Mouse (Mus musculus) midbrain, embryonic 16.5 days (tissue): ENCODE data around the gene Abl1. TPM values are rescaled to one million over a fixed set of nuclear protein-coding genes. Genes with fewer than 3 reads are reported as not detected.

Experiments
- ATAC-seq: fragments of 200-750 bp; cut with Nextera tagmentation; 2 replicates; pipeline ENCODE4 v1.8.0; 2017; ENCODE audit warnings: moderate TSS enrichment
- H3K27ac ChIP-seq: fragments of 300-500 bp; sonication (generic); 2 replicates; pipeline ENCODE4 v1.5.1; 2014; ENCODE audit warnings: mild to moderate bottlenecking, low read length, mixed read lengths
- H3K27me3 ChIP-seq: fragments of 300-500 bp; sonication (generic); 2 replicates; pipeline ENCODE4 v1.6.1; 2014; ENCODE audit warnings: low read depth, low read length, mixed read lengths; ENCODE audit not compliant: control insufficient read depth, insufficient read depth
- H3K36me3 ChIP-seq: fragments of 300-500 bp; sonication (generic); 2 replicates; pipeline ENCODE4 v1.6.1; 2014; ENCODE audit warnings: mild to moderate bottlenecking, low read length, moderate library complexity, mixed read lengths; ENCODE audit not compliant: control insufficient read depth, insufficient read depth
- H3K4me1 ChIP-seq: fragments of 300-500 bp; sonication (generic); 2 replicates; pipeline ENCODE4 v1.6.1; 2014; ENCODE audit warnings: mild to moderate bottlenecking, low read length, mixed read lengths; ENCODE audit not compliant: control insufficient read depth, insufficient read depth
- H3K4me2 ChIP-seq: fragments of 300-500 bp; sonication (generic); 2 replicates; pipeline ENCODE4 v1.6.1; 2014; ENCODE audit warnings: mild to moderate bottlenecking, low read length, mixed read lengths
- H3K4me3 ChIP-seq: fragments of 300-500 bp; sonication (generic); 2 replicates; pipeline ENCODE4 v1.5.1; 2014; ENCODE audit warnings: low read depth, mild to moderate bottlenecking, low read length, moderate library complexity, mixed read lengths
- H3K9ac ChIP-seq: fragments of 300-500 bp; sonication (generic); 2 replicates; pipeline ENCODE4 v1.6.1; 2014; ENCODE audit warnings: low read depth, low read length, mixed read lengths
- H3K9me3 ChIP-seq: fragments of 300-500 bp; sonication (generic); replicated peaks from 2 replicates; pipeline ENCODE4 v1.6.1; 2014; ENCODE audit warnings: mild to moderate bottlenecking, low read length, mixed read lengths; ENCODE audit not compliant: control insufficient read depth, poor library complexity, severe bottlenecking
- WGBS: fragments of 180-500 bp; shearing (Covaris S2); extraction: QIAGEN DNeasy Blood & Tissue Kit; methylation state at CpG from one replicate; pipeline ENCODE4 v1.1.7; 2014; 5-methylcytosine and 5-hydroxymethylcytosine counted together
- polyA plus RNA-seq: library from polyadenylated mRNA; unstranded; fragments of >200 nt; fragmentation: Nextera tagmentation; extraction: Ambion mirVana; gene quantifications from 2 replicates; pipeline ENCODE4 v1.2.1, GENCODE M21; 2015

Gene Abl1
- polyA plus RNA-seq, 1 experiment from 2014 or later = 16.7 TPM

GRCm38 (mm10) chr2:31782958-31783602, 94.9 kb downstream of the Abl1 start:
- no peak for ATAC-seq
- Histone ChIP-seq H3K36me3 (peaks cover 13% of the 10 kb centered on the region), H3K4me1 (peaks cover 3% of the 10 kb centered on the region; the same call in 1 of the 2 replicates), H3K9ac (no peak overlapping the region), H3K27ac (no peak overlapping the region), H3K9me3 (no peaks in the 10 kb centered on the region), H3K4me2 (no peak overlapping the region), H3K27me3 (no peaks in the 10 kb centered on the region), H3K4me3 (no peak overlapping the region)
- 76% methylated on average over 8 of the region's 8 CpGs for WGBS

- Histone ChIP-seq H3K27me3 (no peaks in the 10 kb centered on the region), H3K27ac (no peak overlapping the region), H3K9ac (no peak overlapping the region), H3K4me3 (no peak overlapping the region), H3K36me3 (peaks cover 10% of the 10 kb centered on the region), H3K9me3 (no peaks in the 10 kb centered on the region), H3K4me2 (no peak overlapping the region), H3K4me1 (peaks cover 5% of the 10 kb centered on the region)
- peak; percentile 37; the same call in 1 of the 2 replicates for ATAC-seq
- 40% methylated on average over 9 of the region's 9 CpGs for WGBS
These were observed 96.9 kb downstream of the Abl1 start for GRCm38 (mm10) chr2:31785074-31785473.

- ATAC-seq = no peak
- no peaks in the 10 kb centered on the region for H3K9me3 ChIP-seq
- no peak overlapping the region for H3K4me3 ChIP-seq
- no peak overlapping the region for H3K4me2 ChIP-seq
- H3K9ac ChIP-seq = no peak overlapping the region
- peaks cover 5% of the 10 kb centered on the region; the same call in 1 of the 2 replicates for H3K36me3 ChIP-seq
- no peaks in the 10 kb centered on the region for H3K27me3 ChIP-seq
- WGBS = 15% methylated on average over 7 of the region's 7 CpGs
- H3K27ac ChIP-seq = no peak overlapping the region
- H3K4me1 ChIP-seq = peaks cover 5% of the 10 kb centered on the region
These were observed 98.9 kb downstream of the Abl1 start for GRCm38 (mm10) chr2:31787029-31787428.

GRCm38 (mm10) chr2:31788227-31788626, 100.1 kb downstream of the Abl1 start:
- H3K4me3 ChIP-seq = no peak overlapping the region
- peaks cover 5% of the 10 kb centered on the region for H3K4me1 ChIP-seq
- no peak for ATAC-seq
- no peaks in the 10 kb centered on the region for H3K27me3 ChIP-seq
- no peak overlapping the region for H3K27ac ChIP-seq
- peaks cover 6% of the 10 kb centered on the region; the same call in 1 of the 2 replicates for H3K36me3 ChIP-seq
- 73% methylated on average over 3 of the region's 3 CpGs for WGBS
- no peaks in the 10 kb centered on the region for H3K9me3 ChIP-seq
- H3K9ac ChIP-seq = no peak overlapping the region
- H3K4me2 ChIP-seq = no peak overlapping the region

- H3K9ac ChIP-seq = no peak overlapping the region
- no peak overlapping the region for H3K4me2 ChIP-seq
- peaks cover 6% of the 10 kb centered on the region; the same call in 1 of the 2 replicates for H3K36me3 ChIP-seq
- WGBS = 87% methylated on average over 2 of the region's 2 CpGs
- H3K4me1 ChIP-seq = peaks cover 5% of the 10 kb centered on the region
- no peak overlapping the region for H3K4me3 ChIP-seq
- no peaks in the 10 kb centered on the region for H3K27me3 ChIP-seq
- H3K9me3 ChIP-seq = no peaks in the 10 kb centered on the region
- no peak overlapping the region for H3K27ac ChIP-seq
- ATAC-seq = no peak
These were observed 101.0 kb downstream of the Abl1 start for GRCm38 (mm10) chr2:31789215-31789614.

- Histone ChIP-seq H3K4me3 (no peak overlapping the region), H3K9me3 (no peaks in the 10 kb centered on the region), H3K4me1 (peaks cover 5% of the 10 kb centered on the region), H3K36me3 (peaks cover 3% of the 10 kb centered on the region; the same call in 1 of the 2 replicates), H3K27me3 (no peaks in the 10 kb centered on the region), H3K4me2 (no peak overlapping the region), H3K27ac (peak overlapping the region; percentile 8; the same call in 1 of the 2 replicates), H3K9ac (no peak overlapping the region)
- WGBS = 55% methylated on average over 13 of the region's 13 CpGs
- peak; percentile 36; the same call in 1 of the 2 replicates for ATAC-seq
These were observed 102.6 kb downstream of the Abl1 start for GRCm38 (mm10) chr2:31790728-31791251.

GRCm38 (mm10) chr2:31791260-31791659, 103.1 kb downstream of the Abl1 start:
- H3K27me3 ChIP-seq = no peaks in the 10 kb centered on the region
- peaks cover 5% of the 10 kb centered on the region for H3K4me1 ChIP-seq
- no peak overlapping the region for H3K4me2 ChIP-seq
- no peak overlapping the region for H3K27ac ChIP-seq
- H3K9ac ChIP-seq = no peak overlapping the region
- no peak overlapping the region for H3K4me3 ChIP-seq
- no peaks in the 10 kb centered on the region for H3K9me3 ChIP-seq
- peaks cover 3% of the 10 kb centered on the region; the same call in 1 of the 2 replicates for H3K36me3 ChIP-seq
- WGBS = 81% methylated on average over 8 of the region's 8 CpGs
- no peak; the same call in 1 of the 2 replicates for ATAC-seq

- ATAC-seq = no peak
- peaks cover 8% of the 10 kb centered on the region for H3K36me3 ChIP-seq
- H3K4me2 ChIP-seq = no peak overlapping the region
- no peak overlapping the region for H3K9ac ChIP-seq
- no peaks in the 10 kb centered on the region for H3K27me3 ChIP-seq
- no peak overlapping the region for H3K27ac ChIP-seq
- WGBS = 82% methylated on average over 6 of the region's 6 CpGs
- peaks cover 2% of the 10 kb centered on the region; the same call in 1 of the 2 replicates for H3K4me1 ChIP-seq
- H3K9me3 ChIP-seq = no peaks in the 10 kb centered on the region
- H3K4me3 ChIP-seq = no peak overlapping the region
These were observed 104.4 kb downstream of the Abl1 start for GRCm38 (mm10) chr2:31792611-31793010.

- Histone ChIP-seq H3K4me2 (no peak overlapping the region), H3K36me3 (peaks cover 37% of the 10 kb centered on the region), H3K4me1 (no peaks in the 10 kb centered on the region), H3K9ac (no peak overlapping the region), H3K27me3 (no peaks in the 10 kb centered on the region), H3K9me3 (no peaks in the 10 kb centered on the region), H3K27ac (no peak overlapping the region), H3K4me3 (no peak overlapping the region)
- no peak for ATAC-seq
- whole genome bisulfite sequencing = 84% methylated on average over 3 of the region's 3 CpGs
These were observed 108.8 kb downstream of the Abl1 start for GRCm38 (mm10) chr2:31796943-31797342.
